Mouse (Mus musculus): ENCODE data around the gene Pmepa1. TPM values are rescaled to one million over a fixed set of nuclear protein-coding genes. Genes with fewer than 3 reads are reported as not detected.

The Pmepa1 gene
- total RNA-seq (2015) (0.17 and 0.32 TPM in 2 replicates), total RNA-seq (2017) (0.12 and 0.24 TPM in 2 replicates)

- peak; percentile 69 for ATAC-seq (replicated peaks; ENCODE audit: poor library complexity)
Measured at GRCm38 (mm10) chr2:173276409-173276808, at the start of gene Pmepa1. Gene Pmepa1, minus strand, starts transcription at chr2:173276533.

DNA sequence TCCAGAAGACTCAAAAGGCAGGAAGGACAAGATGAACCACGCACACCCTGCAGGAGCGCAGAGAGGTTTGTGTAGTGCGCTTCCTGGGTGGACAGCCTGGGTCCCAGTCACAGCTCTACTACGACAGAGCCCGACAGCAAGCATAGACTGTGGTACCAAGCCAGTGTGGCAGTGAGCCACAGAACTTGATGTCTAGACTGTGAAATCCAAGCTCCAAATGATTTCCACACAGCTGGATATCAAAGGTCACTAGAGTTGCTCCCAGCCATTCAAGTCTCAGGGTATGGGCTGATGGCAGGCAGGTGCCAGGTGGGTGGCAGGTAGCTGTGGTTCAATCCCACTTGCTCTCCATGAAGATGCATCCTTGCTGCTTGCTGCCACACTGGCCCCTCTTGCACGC lies 45.4 kb upstream of the Pmepa1 start:
- ATAC-seq (replicated peaks; ENCODE audit: poor library complexity), result no peak

DNA sequence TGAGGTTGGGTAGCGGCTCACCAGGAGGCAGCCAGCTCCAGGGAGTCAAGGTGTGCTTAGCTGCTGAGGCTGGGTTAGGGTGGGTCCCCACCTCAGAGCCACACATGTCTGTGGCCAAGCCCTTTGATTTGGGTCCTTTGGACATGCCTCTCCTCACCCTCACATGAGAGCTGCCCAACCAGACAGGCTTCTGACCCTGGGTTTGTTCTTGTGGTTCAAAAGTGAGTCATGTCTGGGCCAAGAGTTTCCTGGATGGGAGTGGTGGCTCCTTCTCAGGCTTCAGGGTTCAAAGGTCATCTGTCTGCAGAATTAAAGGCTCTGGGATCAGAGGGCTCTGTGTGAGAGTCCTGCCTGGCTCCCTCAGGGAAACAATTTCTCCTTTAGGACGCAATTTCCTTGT lies 44.9 kb upstream of the Pmepa1 start:
- ATAC-seq (replicated peaks; ENCODE audit: poor library complexity), result no peak

DNA sequence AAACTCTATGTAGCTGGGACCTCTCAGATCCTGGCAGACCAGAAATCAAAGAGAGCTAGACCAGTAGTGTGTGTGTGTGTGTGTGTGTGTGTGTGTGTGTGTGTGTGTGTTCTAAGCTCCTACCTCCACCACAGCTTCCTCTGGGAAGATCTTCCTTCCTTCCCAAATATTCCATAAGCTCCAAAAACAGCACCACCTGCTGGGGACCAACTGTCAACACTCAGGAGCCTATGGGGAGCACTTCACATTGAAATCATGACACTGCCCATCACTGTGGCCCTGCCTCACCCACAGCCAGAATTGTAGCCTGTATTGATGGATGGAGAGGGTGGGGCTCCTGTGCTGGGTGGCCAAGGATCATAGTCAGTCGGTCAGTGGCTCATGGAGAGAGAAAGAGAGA lies 38.0 kb upstream of the Pmepa1 start:
- no peak for ATAC-seq (replicated peaks; ENCODE audit: poor library complexity)

- ATAC-seq (replicated peaks; ENCODE audit: poor library complexity), result no peak
Measured at GRCm38 (mm10) chr2:173308486-173308885, 32.2 kb upstream of the Pmepa1 start.

DNA sequence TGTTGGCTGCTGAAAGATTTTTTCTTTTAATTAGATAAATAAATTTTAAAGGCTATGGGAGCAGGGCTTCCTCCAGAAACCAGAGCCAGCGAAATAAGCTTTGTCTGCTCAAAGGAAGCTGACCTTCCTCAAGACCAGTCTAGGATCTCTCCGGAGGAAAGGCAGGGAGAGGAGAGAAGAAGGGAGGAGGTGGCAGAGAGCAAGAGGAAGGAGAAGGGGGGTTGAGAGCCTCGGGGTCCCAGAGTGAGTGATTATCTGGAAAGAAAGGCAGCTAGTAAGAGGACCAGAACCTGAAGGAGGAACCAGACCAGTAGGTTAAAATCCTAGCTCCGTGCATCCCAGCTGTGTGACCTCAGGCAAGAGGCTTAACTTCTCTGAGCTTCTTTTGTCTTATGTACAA lies 31.7 kb upstream of the Pmepa1 start:
- no peak for ATAC-seq (replicated peaks; ENCODE audit: poor library complexity)

DNA sequence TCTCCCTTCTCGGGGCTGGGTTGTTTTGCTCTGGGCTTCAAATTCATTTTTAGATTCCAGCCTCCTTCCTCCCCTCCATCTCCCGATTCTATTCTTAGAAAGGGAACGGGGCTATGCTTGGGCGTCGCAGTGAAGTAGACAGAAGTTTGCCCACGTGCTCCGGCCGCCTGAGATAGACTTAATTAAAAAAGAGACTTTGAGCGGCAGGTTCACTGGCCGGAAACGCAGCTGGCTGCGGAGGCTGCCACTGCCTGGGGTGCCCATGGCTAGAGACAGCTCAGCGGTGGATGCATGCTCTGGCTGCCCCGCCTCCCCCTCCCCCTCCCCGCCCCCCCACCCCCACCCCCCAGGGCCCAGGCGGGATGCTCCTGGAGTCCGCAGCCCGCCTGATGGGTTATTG lies 31.2 kb upstream of the Pmepa1 start:
- ATAC-seq (replicated peaks; ENCODE audit: poor library complexity), result peak; percentile 56

GRCm38 (mm10) chr2:173306734-173307525 lies 30.6 kb upstream of the Pmepa1 start:
- ATAC-seq (replicated peaks; ENCODE audit: poor library complexity), result peak; percentile 70

- no peak for ATAC-seq (replicated peaks; ENCODE audit: poor library complexity)
Measured at GRCm38 (mm10) chr2:173305011-173305410, 28.7 kb upstream of the Pmepa1 start.

DNA sequence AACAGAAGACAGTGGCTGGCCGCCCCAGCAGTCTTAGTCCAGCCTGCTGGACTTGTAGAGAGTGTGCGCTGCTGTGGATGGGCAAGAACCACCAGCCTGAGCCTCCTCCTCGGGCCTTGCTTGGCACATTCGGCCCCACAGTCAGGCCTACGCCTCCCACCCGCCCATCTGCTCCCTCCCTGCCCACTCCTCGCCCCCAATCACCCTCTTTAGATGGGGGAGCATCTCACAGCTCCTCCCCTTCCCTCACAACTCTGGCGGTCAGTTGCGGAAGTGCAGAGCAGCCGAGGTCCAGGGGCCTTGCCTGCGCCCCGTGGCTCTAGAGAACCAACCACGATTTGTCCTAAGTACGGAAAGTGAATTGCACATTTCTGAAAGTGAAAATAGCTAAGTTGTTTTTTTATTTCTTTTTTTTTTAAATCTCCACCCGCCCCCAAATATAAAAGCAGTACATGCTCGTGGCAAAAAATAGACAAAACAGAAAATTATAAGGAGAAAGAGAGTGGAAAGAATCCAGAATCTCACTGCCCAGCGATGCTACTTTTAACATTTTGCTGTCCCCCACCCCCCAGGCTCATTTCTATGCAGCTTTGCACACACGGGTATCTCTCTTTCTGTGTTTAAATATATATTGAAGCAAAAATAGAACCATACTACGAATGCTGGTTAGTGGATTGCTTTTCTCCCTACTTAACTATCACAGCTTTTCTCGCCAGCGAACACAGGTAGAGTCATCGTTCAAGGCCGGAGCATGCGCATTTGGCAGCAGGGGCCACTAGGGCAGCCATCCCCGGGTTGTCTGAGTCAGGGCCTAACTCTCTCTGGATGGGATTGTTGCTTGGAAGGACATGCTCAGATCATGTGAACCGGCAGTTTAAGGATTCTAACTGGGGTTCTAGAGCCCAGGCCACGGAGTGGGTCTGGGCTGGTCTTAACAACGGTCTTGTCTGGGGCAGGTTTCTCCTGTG lies 24.6 kb upstream of the Pmepa1 start:
- peak; percentile 73 for ATAC-seq (replicated peaks; ENCODE audit: poor library complexity)

GRCm38 (mm10) chr2:173296408-173296807 lies 20.1 kb upstream of the Pmepa1 start:
- ATAC-seq (replicated peaks; ENCODE audit: poor library complexity), result no peak

DNA sequence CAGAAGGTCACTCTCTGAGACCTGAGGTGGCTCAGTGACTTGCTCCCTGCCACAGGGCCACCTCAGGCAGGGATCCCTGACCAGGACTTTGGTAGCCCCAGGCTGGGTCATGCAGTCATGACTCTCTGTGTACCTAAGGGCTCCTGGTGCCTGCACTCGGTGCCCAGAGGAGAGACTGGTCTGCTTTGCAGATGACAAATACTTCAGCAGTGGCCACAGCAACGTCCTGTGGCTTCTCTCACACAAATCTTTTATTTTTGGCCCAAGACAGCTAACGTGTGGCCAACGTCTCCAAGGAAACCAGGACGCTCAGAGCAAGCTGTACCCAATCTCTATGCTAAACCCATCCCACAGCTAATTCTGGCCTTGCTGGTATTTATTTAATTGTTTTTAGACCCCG lies 16.7 kb upstream of the Pmepa1 start:
- ATAC-seq (replicated peaks; ENCODE audit: poor library complexity), result no peak

DNA sequence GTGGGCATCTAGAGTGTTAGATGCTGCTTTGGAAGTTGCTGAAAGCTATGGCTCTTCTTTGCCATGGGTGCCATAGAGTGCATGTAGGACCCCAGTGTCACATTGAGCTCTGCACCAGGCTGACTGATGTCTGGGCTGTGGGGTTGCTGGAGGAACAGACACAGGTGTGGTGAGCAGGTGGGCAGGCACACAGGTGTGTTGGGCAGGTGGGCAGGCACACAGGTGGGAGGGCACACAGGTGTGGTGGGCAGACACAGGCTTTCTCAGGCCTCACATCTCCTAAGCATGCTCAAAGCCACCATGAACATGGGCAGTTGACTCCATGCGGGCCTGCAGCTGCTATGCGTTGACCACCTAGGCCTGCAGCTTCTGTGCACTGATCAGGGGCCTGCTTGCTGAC lies 16.2 kb upstream of the Pmepa1 start:
- no peak for ATAC-seq (replicated peaks; ENCODE audit: poor library complexity)

DNA sequence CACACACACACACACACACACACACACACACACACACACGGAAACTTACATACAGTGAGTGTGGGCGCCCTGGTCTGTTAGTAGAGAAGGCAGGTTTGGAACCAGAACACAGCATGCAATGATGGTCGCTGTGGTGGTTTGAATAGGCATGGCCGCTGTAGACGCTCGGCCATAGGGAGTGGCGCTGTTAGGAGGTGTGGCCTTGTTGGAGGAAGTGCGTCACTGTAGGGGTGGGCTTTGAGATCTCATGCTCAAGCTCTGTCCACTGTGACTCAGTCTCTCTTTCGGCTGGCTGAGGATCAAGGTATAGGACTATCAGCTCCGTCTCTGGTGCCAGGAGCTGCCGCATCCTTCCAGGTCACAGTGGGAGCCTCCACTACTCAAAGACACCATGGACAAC lies 14.6 kb upstream of the Pmepa1 start:
- ATAC-seq (replicated peaks; ENCODE audit: poor library complexity), result no peak

GRCm38 (mm10) chr2:173289928-173290327 lies 13.6 kb upstream of the Pmepa1 start:
- ATAC-seq (replicated peaks; ENCODE audit: poor library complexity), result no peak

DNA sequence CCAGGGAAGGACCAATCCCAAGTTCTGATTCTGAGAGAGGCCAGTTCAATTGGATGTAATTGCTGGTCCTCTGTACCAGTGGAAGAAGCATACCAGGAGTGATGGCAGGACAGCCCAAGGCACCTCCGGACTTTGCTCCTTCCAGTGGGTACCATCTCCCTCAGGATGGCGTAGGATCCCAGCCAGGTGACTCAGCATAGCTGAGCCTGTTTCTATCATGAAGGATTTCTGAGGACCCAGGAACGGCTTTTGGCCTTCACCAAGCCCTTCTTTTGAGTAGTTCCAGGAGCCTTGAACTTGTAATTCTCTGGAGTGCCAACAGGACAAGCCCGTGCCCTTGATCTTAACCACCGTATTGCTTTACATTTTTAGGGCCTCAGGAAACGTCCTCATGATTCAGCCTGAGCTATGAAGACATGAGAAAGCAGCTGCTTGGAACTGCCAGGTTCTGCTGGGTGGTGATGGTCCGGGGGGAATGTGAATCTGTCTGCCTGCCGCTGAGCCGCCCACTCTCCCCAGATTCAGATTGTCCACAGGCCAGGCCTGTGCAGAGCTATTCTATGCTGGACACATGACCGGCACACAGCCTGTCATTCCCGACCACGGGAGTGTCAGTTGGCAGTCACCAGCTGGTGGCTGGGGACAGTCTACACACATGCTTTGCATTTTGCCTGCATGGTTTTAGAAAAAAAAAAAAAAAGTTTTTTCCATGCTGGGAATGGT lies 9.6 kb upstream of the Pmepa1 start:
- no peak for ATAC-seq (replicated peaks; ENCODE audit: poor library complexity)

GRCm38 (mm10) chr2:173284771-173285170 lies 8.4 kb upstream of the Pmepa1 start:
- ATAC-seq (replicated peaks; ENCODE audit: poor library complexity), result no peak

GRCm38 (mm10) chr2:173282191-173282590 lies 5.9 kb upstream of the Pmepa1 start:
- no peak for ATAC-seq (replicated peaks; ENCODE audit: poor library complexity)

DNA sequence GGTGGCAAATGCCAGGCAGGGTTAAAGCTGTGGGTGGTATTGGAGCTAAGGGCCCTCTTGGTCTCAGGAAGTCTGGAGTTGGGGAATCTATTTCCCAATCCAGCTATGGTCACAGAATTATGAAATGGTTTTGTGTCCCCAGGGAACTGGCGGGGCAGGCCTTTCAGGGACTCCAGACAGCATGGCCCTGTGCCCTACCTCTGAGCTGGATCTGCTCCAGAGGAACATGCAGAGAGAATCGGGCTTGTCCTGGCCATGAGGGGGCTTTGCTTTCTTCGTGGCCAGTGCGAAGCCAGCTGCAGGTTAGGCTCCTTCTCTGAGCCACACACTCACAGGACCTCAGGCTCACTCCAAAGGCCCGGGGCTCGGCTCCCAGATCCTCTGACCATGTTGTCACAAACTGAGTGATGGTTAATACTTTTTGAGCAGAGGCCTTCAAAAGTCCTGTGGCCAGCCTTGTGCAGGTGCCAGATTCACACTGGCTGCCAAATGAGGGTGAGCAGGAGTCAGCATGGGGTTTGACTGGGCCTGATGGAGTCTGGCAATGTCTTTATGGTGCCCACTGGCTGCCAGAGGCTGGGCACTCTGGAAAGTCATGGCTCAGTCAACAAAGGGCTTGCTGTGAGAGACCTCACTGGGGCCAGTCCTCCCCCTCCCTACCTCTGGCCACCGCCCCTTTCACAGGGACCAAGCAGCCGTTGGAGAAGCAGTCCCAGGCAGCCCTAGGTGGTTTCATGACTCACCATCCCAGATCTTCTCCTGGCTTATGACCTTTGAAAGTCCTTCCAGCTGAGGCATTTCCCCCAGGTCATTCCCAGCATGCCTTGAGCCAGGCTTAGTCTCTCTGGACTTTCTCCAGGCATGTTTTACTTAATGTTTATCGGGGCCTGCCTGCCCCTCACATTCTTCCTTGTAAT lies 4.9 kb upstream of the Pmepa1 start:
- no peak; the same call in 1 of the 2 replicates for ATAC-seq (replicated peaks; ENCODE audit: poor library complexity)

Data from megakaryocyte progenitor cell, adult 5-6 weeks (primary cell).